17 mouse cellular contexts compared by ENCODE assay signal in genomic region chr2:58562137-58562536, GRCm38 (mm10). TPM values are rescaled to one million over a fixed set of nuclear protein-coding genes. Genes with fewer than 3 reads are reported as not detected.
DNase-seq lines count a peak whose midpoint lies in the region; ATAC-seq and TF ChIP-seq lines count a peak whose summit lies in the region.
"Had no signal": no experiment of that assay in that cellular context is flagged by ENCODE, and none has a peak within 500 bp of the region (broad histone marks: within the 10 kb centered on the region; RNA-seq: fewer than 3 reads in every experiment).

No protein-coding gene starts in this region.

- peaks cover 47% of the 10 kb centered on the region for H3K4me1 ChIP-seq in hindbrain, embryonic 10.5 days (replicated peaks)
- peaks cover 12% of the 10 kb centered on the region for H3K4me1 ChIP-seq in hindbrain, postnatal 0 days (ENCODE audit: insufficient read depth, low read length)
- H3K4me1 ChIP-seq in liver, embryonic 14.5 days (replicated peaks; ENCODE audit: control insufficient read depth in 2 of 2, insufficient read depth in 2 of 2, low read length in 1 of 2), result peaks cover 0 to 11% of the 10 kb centered on the region in 2 experiments; a peak in 3 of 4 replicates

- no peak for DNase-seq in hindbrain, embryonic 10.5 days (ENCODE audit: low spot score)
- no peak for DNase-seq in hindbrain, postnatal 0 days (ENCODE audit: low spot score)
- peak; percentile 48 for DNase-seq in NIH3T3 (ENCODE audit: low read depth)
- peak in 1 of 3 experiments; percentile 17 for DNase-seq in liver, embryonic 14.5 days (ENCODE audit: low read depth in 3 of 3, low spot score in 3 of 3)
- DNase-seq in lung, postnatal 25 days (ENCODE audit: low spot score), result peak; percentile 50
- no peak for DNase-seq in kidney, postnatal 4 days
- DNase-seq in frontal cortex, postnatal 10 days (ENCODE audit: low spot score in 2 of 2), result no peak
- DNase-seq: cerebellum, adult 2 months; gastrocnemius, postnatal 25 days; kidney, postnatal 25 days; layer of hippocampus, postnatal 36 days had no signal

- no peak for ATAC-seq in hindbrain, postnatal 0 days
- ATAC-seq in liver, embryonic 14.5 days (ENCODE audit: insufficient read depth), result peak; percentile 7; the same call in 1 of the 2 replicates
- no peak for ATAC-seq in inflammation-experienced regulatory T-cells, adult 6 months
- ATAC-seq: intestine, postnatal 0 days; Patski had no signal

- H3K9ac ChIP-seq in hindbrain, postnatal 0 days (replicated peaks; ENCODE audit: low read length), result no peak overlapping the region
- no peak overlapping the region; the same call in 1 of the 2 replicates for H3K9ac ChIP-seq in liver, embryonic 14.5 days (replicated peaks)

- WGBS in hindbrain, embryonic 10.5 days, result 67% methylated on average over 4 of the region's 4 CpGs
- WGBS in hindbrain, postnatal 0 days, result 60% methylated on average over 4 of the region's 4 CpGs
- 48% methylated on average over 4 of the region's 4 CpGs for WGBS in liver, embryonic 14.5 days (ENCODE audit: insufficient replicate concordance)

- no peak for TF ChIP-seq EP300 in liver, embryonic 14.5 days (IDR thresholded peaks at IDR 0.05; ENCODE audit: low read depth)

- no peaks in the 10 kb centered on the region for H3K27me3 ChIP-seq in hindbrain, embryonic 10.5 days (ENCODE audit: insufficient read depth, poor library complexity, severe bottlenecking)
- H3K27me3 ChIP-seq in hindbrain, postnatal 0 days (ENCODE audit: insufficient read depth, low read length), result no peaks in the 10 kb centered on the region
- H3K27me3 ChIP-seq in liver, embryonic 14.5 days (ENCODE audit: control insufficient read depth, insufficient read depth, low read length), result peaks cover 14% of the 10 kb centered on the region
- H3K27me3 ChIP-seq: CH12.LX, Patski had no signal

- no peak overlapping the region for H3K4me3 ChIP-seq in hindbrain, embryonic 10.5 days
- no peak overlapping the region for H3K4me3 ChIP-seq in hindbrain, postnatal 0 days (ENCODE audit: low read length)
- no peak overlapping the region for H3K4me3 ChIP-seq in liver, embryonic 14.5 days (ENCODE audit: insufficient read depth in 1 of 2, low read depth in 2 of 2, low read length in 2 of 2)
- H3K4me3 ChIP-seq: limb, embryonic 10.5 days; megakaryocyte, embryonic 14.5 days had no signal

- no peak overlapping the region for H3K4me2 ChIP-seq in hindbrain, postnatal 0 days (ENCODE audit: low read depth, low read length)
- peak overlapping the region; percentile 22 for H3K4me2 ChIP-seq in liver, embryonic 14.5 days (ENCODE audit: low read depth)

- peak overlapping the region; percentile 13; the same call in 1 of the 2 replicates for H3K27ac ChIP-seq in hindbrain, embryonic 10.5 days
- H3K27ac ChIP-seq in hindbrain, postnatal 0 days, result no peak overlapping the region
- H3K27ac ChIP-seq in liver, embryonic 14.5 days, result no peak overlapping the region
- H3K27ac ChIP-seq: limb, embryonic 10.5 days had no signal

- TF ChIP-seq CTCF in hindbrain, postnatal 0 days (IDR thresholded peaks at IDR 0.05; ENCODE audit: low read depth), result no peak
- TF ChIP-seq CTCF in liver, embryonic 14.5 days (IDR thresholded peaks at IDR 0.05; ENCODE audit: low read depth), result no peak

- H3K36me3 ChIP-seq in hindbrain, embryonic 10.5 days, result no peaks in the 10 kb centered on the region
- H3K36me3 ChIP-seq in hindbrain, postnatal 0 days (ENCODE audit: insufficient read depth, low read length), result no peaks in the 10 kb centered on the region
- no peaks in the 10 kb centered on the region for H3K36me3 ChIP-seq in liver, embryonic 14.5 days (replicated peaks; ENCODE audit: control insufficient read depth, insufficient read depth, low read depth)
- H3K36me3 ChIP-seq: limb, embryonic 10.5 days had no signal

- no peaks in the 10 kb centered on the region for H3K9me3 ChIP-seq in hindbrain, embryonic 10.5 days
- no peaks in the 10 kb centered on the region for H3K9me3 ChIP-seq in hindbrain, postnatal 0 days (ENCODE audit: low read length)
- H3K9me3 ChIP-seq in liver, embryonic 14.5 days (ENCODE audit: control insufficient read depth, low read length), result no peaks in the 10 kb centered on the region
- H3K9me3 ChIP-seq: limb, embryonic 10.5 days had no signal

RNA-seq across cellular contexts. Expression of gene Acvr1, which starts 4.8 kb away (rescaled TPM):
- polyA plus RNA-seq in hindbrain, embryonic 10.5 days (2016; fragmentation: Nextera tagmentation; extraction: Ambion mirVana), result 3.5 TPM in 2 replicates
- total RNA-seq in hindbrain, postnatal 0 days (2014; rRNA removed), result 11.5 and 12.5 TPM in 2 replicates
- 4.9 and 5.0 TPM in 2 replicates for polyA plus RNA-seq in hindbrain, postnatal 0 days (2015; fragmentation: Nextera tagmentation; extraction: Ambion mirVana)
- 3.0 and 3.3 TPM in 2 replicates for polyA plus RNA-seq in liver, embryonic 14.5 days (2012; rRNA removed)
- 2.0 and 2.7 TPM in 2 replicates for polyA plus RNA-seq in liver, embryonic 14.5 days (2014; fragmentation: Nextera tagmentation; extraction: Ambion mirVana)
- polyA plus RNA-seq in inflammation-experienced regulatory T-cells, adult 6 months (2017; shearing (Covaris generic)), result under 1 TPM; 0.27 to 0.39 (median 0.32) TPM
- total RNA-seq: CH12.LX had no signal

RNA-seq across cellular contexts. Expression of gene Upp2, which starts 5.0 kb away (rescaled TPM):
- polyA plus RNA-seq in hindbrain, embryonic 10.5 days (2016; fragmentation: Nextera tagmentation; extraction: Ambion mirVana), result 4.8 and 5.2 TPM in 2 replicates
- 6.8 and 7.8 TPM in 2 replicates for total RNA-seq in hindbrain, postnatal 0 days (2014; rRNA removed)
- polyA plus RNA-seq in hindbrain, postnatal 0 days (2015; fragmentation: Nextera tagmentation; extraction: Ambion mirVana), result 10.4 and 11.8 TPM in 2 replicates
- polyA plus RNA-seq in liver, embryonic 14.5 days (2012; rRNA removed), result 1.1 TPM in 2 replicates
- 1.1 and 1.4 TPM in 2 replicates for polyA plus RNA-seq in liver, embryonic 14.5 days (2014; fragmentation: Nextera tagmentation; extraction: Ambion mirVana)
- polyA plus RNA-seq in inflammation-experienced regulatory T-cells, adult 6 months (2017; shearing (Covaris generic)), result under 1 TPM in 1 of 3 experiments, not detected in 2; 0.15 TPM
- total RNA-seq: CH12.LX had no signal

Comparison
In these comparisons a context has a peak if more than half of its experiments do, and no peak if none do; other contexts are left out.
1. DNase-seq: peak in NIH3T3 (single experiment) and lung, postnatal 25 days (single experiment); none in hindbrain, embryonic 10.5 days (single experiment), hindbrain, postnatal 0 days (single experiment), kidney, postnatal 4 days (0 of 2) and frontal cortex, postnatal 10 days (0 of 2).